Mouse (Mus musculus): ENCODE data around the gene Arf1.

The Arf1 gene

DNA sequence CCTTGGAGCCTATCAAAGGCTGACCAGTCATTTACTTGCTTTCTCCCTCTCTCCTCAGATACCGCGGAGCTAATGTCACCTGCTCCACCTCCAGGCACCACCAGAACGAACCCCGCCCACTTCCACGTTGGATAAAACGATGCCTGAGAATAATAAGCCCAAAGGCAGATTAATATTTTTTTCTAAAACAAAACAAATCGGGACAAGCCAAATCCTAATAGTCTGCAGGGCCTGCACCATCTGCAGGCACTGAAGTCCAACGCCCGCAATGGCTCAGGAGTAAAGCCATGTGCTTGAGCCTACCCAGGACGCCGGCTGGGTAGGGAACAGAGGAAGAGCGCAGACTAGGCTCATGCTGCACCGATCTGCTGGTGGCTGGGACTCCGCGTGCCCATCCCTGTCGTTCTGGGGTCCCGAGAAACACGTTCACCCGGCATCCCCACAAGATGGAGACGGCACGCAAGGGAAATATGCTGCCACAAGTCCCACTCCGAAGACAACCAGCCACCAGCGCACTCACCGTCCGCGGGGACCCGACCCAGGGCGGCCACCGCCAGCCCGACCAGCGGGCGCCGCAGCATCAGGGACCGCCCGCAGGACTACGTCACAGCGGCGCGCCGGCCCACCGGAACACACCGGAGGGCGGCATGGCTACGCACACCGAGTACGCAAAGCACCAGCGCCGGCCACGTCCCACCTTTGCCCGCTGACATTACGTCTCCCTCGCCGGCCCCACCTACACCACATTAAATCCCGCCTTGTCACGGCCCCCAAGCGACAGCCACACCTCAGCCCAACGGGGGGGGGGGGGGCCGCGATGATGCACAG, 36.6 kb downstream of the Arf1 start:
- DNase-seq (ENCODE audit: low spot score in 2 of 2) = peak; percentile 73 to 84

DNA sequence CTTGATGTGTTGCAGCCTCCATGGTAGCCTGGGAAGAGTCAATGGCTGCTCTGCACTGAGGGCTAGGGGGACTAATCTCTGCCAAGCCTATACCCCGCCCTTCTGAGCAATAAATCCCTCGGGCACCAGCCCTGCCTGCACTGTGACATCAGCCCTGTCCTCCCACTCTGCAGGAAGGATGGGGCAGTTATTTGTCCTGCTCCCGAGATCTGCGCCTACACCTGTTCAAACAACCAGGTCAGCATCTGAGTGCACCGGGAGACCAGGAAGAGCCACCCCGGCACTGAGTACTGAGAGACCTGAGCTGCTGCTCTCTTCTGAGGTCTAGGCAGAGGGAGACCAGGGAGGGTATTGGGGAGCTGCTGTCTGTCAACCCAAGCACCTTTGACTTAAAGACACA, 40.4 kb downstream of the Arf1 start:
- DNase-seq (ENCODE audit: low spot score in 2 of 2) = no peak

DNA sequence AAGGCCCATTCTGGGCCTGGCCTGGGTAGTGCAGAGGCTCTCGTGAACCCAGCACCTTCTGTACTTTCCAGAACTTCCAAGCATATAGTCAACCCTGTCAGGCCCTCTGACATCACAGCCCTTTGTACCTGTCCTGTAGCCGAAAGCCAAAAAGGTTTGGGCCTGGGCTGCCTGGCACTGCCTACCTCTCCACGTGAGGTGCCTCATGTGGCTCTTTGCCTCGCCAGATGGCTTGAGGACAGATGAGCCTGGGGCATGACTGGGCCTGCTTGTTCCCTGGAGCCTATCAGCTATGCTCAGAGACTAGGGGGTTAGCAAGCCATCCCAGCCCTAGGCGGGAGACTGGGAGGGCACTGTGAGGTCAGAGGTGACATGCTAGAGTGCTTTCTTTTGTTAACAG, 42.6 kb downstream of the Arf1 start:
- no peak for DNase-seq (ENCODE audit: low spot score in 2 of 2)

DNA sequence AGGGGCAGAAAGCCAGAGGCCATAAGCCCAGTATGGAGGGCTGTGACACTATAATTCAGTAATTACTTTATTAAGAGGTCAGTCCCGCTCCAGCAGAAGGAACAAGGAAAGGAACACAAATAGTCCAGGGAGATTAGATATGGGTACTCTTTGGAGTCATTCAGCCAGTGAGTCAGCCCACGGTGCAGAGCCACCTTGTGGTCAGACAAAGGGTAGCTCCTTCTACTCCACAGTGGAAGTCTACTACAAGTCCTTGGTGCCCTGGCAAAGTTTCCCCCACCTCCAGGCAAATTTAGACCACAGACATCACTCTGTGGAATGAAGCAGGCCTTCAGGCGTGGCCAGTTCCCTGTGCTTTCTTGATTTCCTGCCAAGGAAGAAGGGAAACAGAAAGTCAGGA, 44.2 kb downstream of the Arf1 start:
- no peak for DNase-seq (ENCODE audit: low spot score in 2 of 2)

DNA sequence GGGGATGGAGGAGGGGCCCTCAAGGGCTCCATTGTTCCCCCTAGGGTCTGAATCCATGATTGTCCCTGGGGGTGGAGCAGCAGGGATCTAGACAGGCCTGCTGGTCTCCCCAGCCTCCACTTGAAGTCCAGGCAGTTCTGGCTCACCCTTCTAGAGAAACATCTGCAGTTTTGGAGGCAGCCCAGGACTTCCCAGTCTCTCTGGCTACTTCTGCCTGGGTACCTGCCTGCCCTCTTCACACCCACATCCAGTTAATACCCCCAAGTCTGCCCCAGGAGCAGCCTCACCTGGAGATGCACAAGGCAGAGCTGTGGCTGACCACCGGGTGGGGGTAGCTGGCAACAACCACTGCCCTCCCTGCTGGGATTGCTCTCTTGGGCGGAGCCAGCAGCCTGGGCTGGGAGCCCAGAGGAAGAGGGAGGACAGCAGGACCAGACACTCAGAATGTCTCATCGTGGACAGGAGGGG, 45.2 kb downstream of the Arf1 start, which contains the start of gene Gjc2:
Gjc2 (minus strand) TSS at position 350 of the 468 bp plus-strand sequence.
- DNase-seq (ENCODE audit: low spot score in 2 of 2) = no peak

DNA sequence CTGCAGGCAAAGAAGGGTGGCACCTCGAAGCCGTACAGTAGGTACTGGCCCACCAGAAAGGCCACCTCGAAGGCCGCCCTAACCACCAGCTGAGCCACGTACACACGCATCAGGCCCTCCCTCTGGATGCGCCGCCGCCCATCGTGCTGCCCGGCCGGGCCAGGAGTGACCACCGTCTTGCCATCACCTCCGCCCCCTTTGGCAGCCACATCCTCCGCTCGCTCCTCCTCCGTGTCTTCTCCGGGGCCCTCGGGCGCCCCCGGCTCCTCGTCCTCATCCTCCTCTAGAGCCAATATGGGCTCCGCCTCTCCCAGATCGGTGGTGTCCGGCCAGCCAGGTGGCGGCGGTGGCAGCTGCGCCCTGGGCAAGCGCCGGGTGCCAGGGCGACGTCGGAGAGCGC, 51.1 kb downstream of the Arf1 start:
- DNase-seq (ENCODE audit: low spot score in 2 of 2) = no peak

DNA sequence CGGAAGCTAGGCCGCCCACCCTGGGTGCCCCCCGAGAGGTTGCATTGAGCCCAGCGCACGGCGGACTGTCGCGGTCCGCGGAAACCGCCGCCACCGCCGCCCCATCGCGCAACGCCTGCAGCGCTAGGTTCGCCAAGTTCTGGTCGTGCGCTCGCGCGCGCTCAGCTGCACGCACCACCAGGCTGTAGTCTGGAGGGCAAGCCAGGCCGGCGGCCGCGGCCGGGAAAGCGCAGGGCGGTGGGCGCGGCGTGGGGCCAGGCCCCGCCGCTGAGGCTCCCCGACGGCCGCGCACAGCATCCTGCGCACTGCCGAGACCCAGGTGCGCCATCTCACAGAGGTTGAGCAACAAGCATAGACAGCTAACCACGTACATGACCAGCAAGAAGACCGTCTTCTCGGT, 51.6 kb downstream of the Arf1 start:
- no peak for DNase-seq (ENCODE audit: low spot score in 2 of 2)

DNA sequence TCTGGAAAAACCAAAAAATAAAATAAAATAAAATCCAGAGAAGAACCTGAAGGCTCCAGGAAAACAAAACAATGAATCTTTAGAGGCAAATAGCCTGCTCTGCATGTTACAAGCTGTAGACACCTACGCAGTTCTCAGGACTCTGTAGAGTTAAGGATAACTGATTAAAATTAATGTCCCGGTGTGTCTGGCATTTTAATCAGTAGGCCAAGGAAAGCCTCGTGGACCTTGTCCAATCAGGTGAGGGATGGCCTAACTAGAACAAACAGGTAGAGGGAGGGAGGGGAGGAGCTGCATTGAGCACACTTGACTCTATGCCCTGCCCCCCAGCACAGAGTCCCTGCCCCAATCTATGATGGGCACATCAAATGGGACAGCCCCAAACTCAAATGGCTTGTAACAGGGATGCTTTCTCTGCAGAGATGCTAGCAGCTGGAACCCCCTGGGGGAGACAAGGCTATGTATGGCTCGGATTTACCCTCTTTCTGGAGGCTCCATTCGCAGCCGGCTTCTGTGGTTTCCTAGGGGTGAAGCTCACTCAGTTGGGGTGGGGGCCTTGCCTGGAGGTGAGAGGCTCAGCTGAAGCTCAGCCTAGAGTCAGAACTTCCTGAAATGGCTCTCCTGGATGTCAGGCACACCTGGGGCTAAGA, 53.8 kb downstream of the Arf1 start:
- no peak for DNase-seq (ENCODE audit: low spot score in 2 of 2)

DNA sequence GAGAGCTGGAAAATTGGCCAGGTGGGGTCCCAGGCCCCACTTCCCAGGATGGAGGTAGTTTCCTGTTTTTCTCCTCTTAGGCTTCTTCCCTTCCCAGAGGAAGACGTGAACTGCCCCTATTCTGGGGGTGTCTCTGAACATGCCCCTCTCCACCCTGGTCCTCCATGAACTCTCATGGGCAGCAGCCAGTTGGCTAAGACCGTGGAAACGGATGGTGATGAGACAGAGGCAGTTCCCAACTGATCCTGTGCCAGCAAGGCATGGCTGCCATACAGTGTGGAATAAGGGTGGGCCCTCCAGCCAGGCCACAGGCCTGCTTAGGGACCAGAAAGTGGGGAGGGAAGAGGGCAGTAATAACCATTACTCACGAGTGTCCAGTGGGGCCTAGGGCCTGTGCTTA, 57.5 kb downstream of the Arf1 start:
- no peak for DNase-seq (ENCODE audit: low spot score in 2 of 2)

DNA sequence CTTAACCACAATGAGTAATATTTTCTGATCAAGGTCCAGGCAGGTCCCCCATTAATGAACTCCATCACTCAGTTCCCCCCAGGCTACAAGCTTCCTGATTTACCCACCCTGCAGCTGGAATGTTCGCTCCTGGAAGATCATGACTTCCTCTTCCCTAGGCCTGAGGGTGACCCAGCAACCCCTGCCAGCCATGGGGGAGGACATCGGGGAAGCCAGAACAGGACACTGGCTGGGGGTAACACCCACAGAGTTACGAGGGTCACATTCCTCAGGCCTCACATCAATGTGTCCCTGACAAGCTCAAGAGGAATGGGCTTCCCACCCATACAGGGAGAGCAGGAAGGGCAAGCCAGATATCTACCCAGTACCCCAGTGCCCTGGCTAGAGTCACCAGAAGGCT, 58.3 kb downstream of the Arf1 start:
- DNase-seq (ENCODE audit: low spot score in 2 of 2) = no peak

DNA sequence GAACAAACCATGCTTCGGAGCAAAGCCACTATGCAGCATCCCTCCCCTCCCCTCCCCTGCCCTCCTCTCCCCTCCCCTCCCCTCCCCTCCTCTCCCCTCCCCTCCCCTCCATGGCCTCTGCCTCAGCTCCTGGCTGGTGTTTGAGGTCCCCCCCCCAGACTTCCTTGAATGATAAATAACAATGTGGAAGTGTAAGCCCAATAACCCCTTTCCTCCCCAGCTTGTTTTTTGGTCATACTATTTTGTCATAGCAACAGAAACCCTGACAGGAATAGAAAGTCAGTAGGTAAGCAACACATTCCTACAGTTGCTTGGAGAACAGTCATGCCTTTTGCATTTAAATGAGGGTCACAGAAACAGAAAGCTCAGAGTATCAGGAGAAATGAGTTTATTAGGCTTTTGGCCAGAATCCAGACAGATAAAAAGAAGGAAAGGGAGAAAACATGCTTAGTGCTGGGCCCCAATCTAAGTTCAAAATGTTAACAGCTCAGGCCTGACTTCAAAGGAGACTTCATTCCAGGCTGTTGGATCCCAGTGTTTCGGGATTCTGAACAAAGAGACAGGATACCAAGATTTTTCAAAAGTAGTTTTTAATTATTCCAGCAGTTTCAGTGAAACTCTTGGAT, 62.3 kb downstream of the Arf1 start:
- DNase-seq (ENCODE audit: low spot score in 2 of 2) = no peak

DNA sequence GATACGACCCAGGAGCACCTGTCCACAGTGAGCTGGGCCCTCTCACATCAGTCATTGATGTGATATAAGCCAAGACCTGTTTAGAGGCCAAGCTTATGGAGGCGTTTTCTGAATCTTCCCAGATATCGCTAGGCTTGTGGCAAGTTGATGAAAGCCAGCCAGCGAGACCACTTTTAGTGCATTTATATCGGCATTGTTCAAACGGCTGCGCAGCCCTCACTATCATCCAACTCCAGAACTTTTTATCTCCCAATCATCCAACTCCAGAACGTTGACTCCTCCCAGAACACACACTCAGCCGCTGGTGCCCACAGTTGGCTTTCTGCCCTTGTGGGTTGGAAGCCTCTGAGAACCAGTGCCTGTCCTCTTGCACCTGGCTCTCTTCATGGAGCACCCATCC, 63.7 kb downstream of the Arf1 start:
- DNase-seq (ENCODE audit: low spot score in 2 of 2) = no peak

DNA sequence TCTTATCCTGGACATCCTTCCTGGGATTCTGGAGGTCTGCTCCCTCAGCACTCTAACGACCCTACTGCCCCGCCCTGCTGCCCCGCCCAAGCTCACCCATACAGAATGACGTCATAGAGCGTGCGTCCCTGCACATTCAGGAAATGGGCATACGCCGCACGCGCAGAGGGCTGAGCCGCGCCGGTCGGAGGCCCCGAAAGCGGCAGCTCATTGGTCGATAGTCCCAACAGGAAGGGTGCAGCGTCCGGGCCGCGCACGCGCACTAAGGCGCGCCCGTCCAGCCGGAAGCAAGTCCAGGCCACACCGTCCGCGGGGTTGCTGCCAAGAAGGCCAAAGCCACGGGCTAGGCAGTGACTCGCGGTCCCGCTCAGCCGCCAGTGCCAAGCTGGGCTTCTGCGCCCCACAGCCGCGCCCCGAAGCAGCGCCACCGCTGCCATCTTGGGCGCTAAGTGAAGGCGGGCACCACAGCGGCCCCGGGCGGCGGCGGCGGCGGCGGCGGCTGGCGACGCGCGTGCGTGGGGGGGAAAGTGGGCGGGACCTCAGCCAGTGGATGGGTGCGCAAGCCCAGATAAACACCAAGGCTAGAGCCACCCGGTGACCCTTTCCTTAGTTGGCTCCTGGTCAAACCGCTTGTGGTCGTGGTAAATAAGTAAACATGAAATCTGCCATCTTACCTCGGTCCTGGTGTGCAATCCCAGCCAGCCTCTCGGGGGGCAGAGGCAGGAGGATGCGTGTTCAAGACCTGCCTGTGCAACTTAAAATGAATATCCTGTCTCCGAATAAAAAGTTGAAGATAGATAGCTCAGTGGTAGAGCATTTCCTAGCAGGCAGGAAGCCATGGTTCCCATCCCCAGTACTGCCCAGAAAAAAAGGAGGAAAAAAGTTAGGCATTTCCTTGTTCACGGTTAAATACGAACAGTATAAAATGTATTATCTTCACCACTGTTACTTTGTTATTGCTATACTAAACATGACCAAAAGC, 64.5 kb downstream of the Arf1 start, which contains the start of gene Iba57:
Iba57 (minus strand) TSS at position 485 of the 982 bp plus-strand sequence.
- peak; percentile 96 to 97 for DNase-seq (ENCODE audit: low spot score in 2 of 2)

DNA sequence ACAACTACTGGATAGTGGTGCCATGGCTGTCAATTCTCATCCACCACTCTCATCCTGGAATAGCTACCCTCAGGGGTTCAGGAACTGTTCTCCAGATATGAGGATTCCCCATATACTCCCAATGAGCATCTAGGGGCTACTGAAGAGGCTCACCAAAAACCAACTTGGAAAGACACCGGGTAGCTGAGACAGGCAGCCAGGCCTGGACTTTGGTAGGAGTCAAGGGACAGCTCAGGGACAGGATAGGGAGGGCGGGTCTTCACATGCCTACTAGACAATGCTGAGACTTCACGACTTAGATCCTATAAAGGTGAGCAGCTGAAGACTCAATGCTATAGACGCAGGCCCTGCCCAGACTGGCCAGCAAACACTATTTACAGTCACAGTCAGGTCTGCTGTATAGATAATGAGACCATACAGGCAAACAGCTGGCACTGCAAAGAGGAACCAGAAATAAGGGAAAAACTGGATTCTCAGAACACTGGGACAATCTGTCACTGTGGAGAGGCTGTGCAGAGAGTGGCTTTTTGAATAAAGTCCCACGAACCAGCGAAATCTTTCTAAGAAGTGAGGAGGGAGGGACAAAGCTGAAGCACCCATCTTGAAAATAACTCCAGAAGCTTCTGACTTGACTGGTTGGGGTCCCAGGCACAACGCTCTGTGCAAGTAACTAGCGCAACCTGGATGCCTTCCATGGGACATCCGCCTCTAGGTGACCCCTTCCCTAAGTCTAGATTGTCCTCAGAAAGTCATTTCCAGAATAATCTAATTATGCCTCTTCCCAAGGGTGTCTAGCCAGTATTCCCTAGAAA, 65.4 kb downstream of the Arf1 start:
- DNase-seq (ENCODE audit: low spot score in 2 of 2) = no peak

Measured in frontal cortex, postnatal 25 days (tissue).